Mouse (Mus musculus) embryonic facial prominence, embryonic 14.5 days (tissue): ENCODE data around the gene Yipf4. TPM values are rescaled to one million over a fixed set of nuclear protein-coding genes. Genes with fewer than 3 reads are reported as not detected.

ENCODE experiments used
- ATAC-seq: fragments of 200-750 bp; cut with Nextera tagmentation; 2 replicates; pipeline ENCODE4 v1.8.0; 2017; ENCODE audit warnings: low read depth, moderate number of reproducible peaks, moderate TSS enrichment
- DNase-seq: peaks from one replicate; pipeline ENCODE4 v3.0.0-alpha.2; 2015; ENCODE audit warnings: low spot score
- H3K27ac ChIP-seq: fragments of 300-500 bp; sonication (generic); replicated peaks from 2 replicates; pipeline ENCODE4 v1.5.1; 2014; ENCODE audit warnings: low read depth, mild to moderate bottlenecking, low read length, moderate library complexity
- H3K27me3 ChIP-seq: fragments of 300-500 bp; sonication (generic); replicated peaks from 2 replicates; pipeline ENCODE4 v1.6.1; 2014; ENCODE audit warnings: low read length; ENCODE audit not compliant: control insufficient read depth, insufficient read depth
- H3K36me3 ChIP-seq: fragments of 300-500 bp; sonication (generic); 2 replicates; pipeline ENCODE4 v1.6.1; 2014; ENCODE audit warnings: low read length, mixed read lengths; ENCODE audit not compliant: control insufficient read depth, insufficient read depth
- H3K4me1 ChIP-seq: fragments of 300-500 bp; sonication (generic); 2 replicates; pipeline ENCODE4 v1.6.1; 2014; ENCODE audit warnings: antibody characterized with exemption, low read length; ENCODE audit not compliant: control insufficient read depth, insufficient read depth
- H3K4me2 ChIP-seq: fragments of 300-500 bp; sonication (generic); 2 replicates; pipeline ENCODE4 v1.6.1; 2014; ENCODE audit warnings: low read depth, mild to moderate bottlenecking, low read length, moderate library complexity, mixed read lengths
- H3K4me3 ChIP-seq: fragments of 300-500 bp; sonication (generic); 2 replicates; pipeline ENCODE4 v1.5.1; 2014; ENCODE audit warnings: low read depth, mild to moderate bottlenecking, low read length
- H3K9ac ChIP-seq: fragments of 300-500 bp; sonication (generic); 2 replicates; pipeline ENCODE4 v1.6.1; 2014; ENCODE audit warnings: low read depth, mild to moderate bottlenecking, low read length, moderate library complexity, mixed read lengths
- H3K9me3 ChIP-seq: fragments of 300-500 bp; sonication (generic); 2 replicates; pipeline ENCODE4 v1.6.1; 2016; ENCODE audit warnings: low read length; ENCODE audit not compliant: control insufficient read depth
- WGBS: fragments of 180-500 bp; shearing (Covaris S2); extraction: QIAGEN DNeasy Blood & Tissue Kit; methylation state at CpG from one replicate; pipeline ENCODE4 v1.1.7; 2014; 5-methylcytosine and 5-hydroxymethylcytosine counted together
- polyA plus RNA-seq: library from polyadenylated mRNA; unstranded; fragments of >200 nt; fragmentation: Nextera tagmentation; extraction: Ambion mirVana; gene quantifications from 2 replicates; pipeline ENCODE4 v1.2.1, GENCODE M21; 2014

The Yipf4 gene
- polyA plus RNA-seq, 1 experiment from 2014 or later: 78.1 TPM

DNA sequence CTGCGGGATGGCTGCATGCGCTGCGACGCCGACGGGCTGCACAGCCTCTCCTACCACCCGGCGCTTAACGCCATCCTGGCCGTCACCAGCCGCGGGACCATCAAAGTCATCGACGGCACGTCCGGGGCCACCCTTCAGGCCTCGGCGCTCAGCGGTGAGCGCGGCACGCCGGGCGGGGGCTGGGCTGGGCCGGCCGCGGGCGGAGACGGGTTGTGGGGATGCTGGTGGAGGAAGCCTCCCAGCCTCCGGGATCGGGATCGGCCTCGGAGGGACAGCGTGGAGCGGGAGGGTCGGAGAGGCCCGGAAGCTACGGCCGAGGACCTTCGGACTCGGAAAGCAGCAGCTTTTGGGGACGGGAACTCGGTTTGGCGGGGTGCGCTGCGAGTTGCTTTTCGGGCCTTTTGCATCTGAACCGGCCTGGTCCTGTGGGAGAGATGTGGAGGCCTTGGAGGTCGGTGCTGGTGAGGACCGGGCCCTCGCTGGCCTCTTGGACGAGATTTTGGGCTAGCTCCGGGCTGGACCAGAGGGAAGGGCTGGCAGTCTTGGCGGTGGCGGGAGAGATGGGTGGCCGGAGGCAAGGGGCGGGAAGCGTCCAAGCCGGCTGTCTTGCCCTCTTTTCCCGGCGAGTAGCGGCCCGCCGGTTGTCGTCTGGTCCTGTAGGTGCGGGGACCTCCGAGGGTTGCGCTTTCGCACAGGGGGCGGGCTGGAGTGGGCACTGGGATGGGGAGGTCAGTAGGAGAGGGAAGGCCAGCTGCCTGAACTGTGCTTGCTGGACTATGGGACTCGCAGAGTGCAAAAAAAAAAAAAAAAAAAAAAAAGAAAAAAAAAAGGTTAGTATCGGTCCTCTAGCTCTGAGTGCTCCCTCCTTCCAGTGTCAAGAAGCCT is 39.6 kb downstream of the Yipf4 start:
- peak overlapping the region; percentile 85 for H3K4me2 ChIP-seq
- peak; percentile 32 for ATAC-seq
- WGBS: under 1% methylated on average over 44 of the region's 72 CpGs
- peaks cover 19% of the 10 kb centered on the region for H3K4me1 ChIP-seq
- H3K36me3 ChIP-seq: no peaks in the 10 kb centered on the region
- peak overlapping the region; percentile 98 for H3K27ac ChIP-seq
- H3K27me3 ChIP-seq: no peaks in the 10 kb centered on the region
- peak; percentile 20 for DNase-seq
- peak overlapping the region; percentile 92 for H3K9ac ChIP-seq
- H3K9me3 ChIP-seq: no peaks in the 10 kb centered on the region
- H3K4me3 ChIP-seq: peak overlapping the region; percentile 94

DNA sequence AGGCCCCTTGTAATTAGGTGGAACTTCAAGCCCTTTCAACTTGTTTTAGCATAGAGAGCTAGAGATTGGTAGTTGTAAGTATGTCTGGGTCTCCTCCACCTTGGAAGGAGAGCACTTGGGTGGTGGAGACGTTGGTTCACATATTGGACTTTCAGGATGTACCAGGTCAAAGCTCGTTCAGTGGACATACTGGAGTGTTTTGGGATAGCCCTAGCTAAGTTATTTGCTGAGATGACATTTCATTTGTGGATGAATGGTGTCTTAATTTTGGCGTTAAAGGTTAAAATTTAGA is 40.2 kb downstream of the Yipf4 start:
- no peaks in the 10 kb centered on the region for H3K9me3 ChIP-seq
- peak overlapping the region; percentile 94 for H3K4me3 ChIP-seq
- peaks cover 19% of the 10 kb centered on the region for H3K4me1 ChIP-seq
- ATAC-seq (no peak), DNase-seq (no peak)
- no peaks in the 10 kb centered on the region for H3K36me3 ChIP-seq
- peak overlapping the region; percentile 98; the same call in 1 of the 2 replicates for H3K27ac ChIP-seq
- peak overlapping the region; percentile 92 for H3K9ac ChIP-seq
- WGBS: 12% methylated on average over 3 of the region's 3 CpGs
- no peaks in the 10 kb centered on the region for H3K27me3 ChIP-seq
- peak overlapping the region; percentile 85 for H3K4me2 ChIP-seq

DNA sequence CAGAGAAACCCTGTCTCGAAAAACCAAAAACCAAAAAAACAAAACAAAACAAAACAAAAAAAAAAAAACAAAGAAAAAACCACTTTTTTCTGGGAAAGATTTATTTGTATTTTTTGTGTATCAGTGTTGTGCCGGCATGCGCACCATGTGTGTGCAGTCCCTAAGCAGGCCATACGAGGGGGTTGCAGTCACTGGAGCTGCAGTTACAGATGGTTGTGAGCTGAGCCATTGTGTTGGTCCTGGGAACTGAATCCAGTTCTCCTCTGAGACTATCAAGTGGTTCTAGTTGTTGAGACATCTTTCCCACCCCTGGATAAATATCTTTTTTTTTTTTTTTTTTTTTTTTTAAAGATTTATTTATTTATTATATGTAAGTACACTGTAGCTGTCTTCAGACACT is 45.7 kb downstream of the Yipf4 start:
- DNase-seq (no peak), ATAC-seq (no peak)
- Histone ChIP-seq H3K27me3 (no peaks in the 10 kb centered on the region), H3K27ac (no peak overlapping the region), H3K4me2 (no peak overlapping the region), H3K9ac (no peak overlapping the region), H3K4me1 (peaks cover 6% of the 10 kb centered on the region), H3K9me3 (no peaks in the 10 kb centered on the region), H3K4me3 (no peak overlapping the region), H3K36me3 (no peaks in the 10 kb centered on the region)
- WGBS: 95% methylated on average over 4 of the region's 4 CpGs

DNA sequence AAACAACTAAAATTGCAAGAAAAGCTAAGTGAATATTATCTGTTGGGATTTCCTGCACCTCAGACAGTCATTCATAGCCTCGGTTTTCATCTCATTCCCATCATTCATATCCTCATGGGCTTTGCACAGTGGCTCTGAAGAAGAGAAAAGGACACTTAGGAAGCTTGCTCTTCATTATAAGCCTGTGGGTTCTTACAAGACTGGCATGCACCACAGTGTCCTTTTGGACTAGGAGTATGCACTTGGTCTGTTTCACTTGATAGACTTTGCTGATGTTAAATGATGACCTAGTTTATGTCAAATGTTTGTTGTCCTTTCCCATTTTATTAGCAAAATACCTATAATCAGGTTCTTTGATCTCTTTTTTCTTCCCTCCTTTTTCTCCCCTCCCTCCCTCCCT is 48.2 kb downstream of the Yipf4 start:
- DNase-seq (no peak), ATAC-seq (no peak)
- H3K36me3 ChIP-seq: peaks cover 5% of the 10 kb centered on the region; the same call in 1 of the 2 replicates
- H3K9me3 ChIP-seq: no peaks in the 10 kb centered on the region
- WGBS: 80% methylated on average over 1 of the region's 1 CpGs
- H3K27me3 ChIP-seq: no peaks in the 10 kb centered on the region
- H3K4me1 ChIP-seq: no peaks in the 10 kb centered on the region
- no peak overlapping the region for H3K4me3 ChIP-seq
- no peak overlapping the region for H3K27ac ChIP-seq
- no peak overlapping the region for H3K4me2 ChIP-seq
- H3K9ac ChIP-seq: no peak overlapping the region

DNA sequence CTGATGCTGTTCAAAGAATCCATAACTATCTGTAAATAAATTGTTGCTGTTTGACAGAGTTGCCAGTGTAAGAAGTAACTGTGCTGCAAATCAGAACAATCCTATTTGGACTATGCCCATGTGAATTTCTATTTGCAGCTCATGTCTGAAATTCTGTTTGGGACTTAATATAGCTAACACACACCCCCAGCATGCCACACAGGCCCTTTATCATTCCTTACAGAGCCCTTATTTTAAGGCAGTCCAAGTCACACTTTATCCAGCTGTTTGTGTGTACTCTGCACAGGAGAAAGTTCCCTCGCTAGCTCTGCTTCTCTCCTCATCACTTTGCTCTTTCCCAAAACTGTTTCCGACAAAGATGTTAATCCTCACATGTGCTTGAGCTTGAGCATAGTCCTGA is 54.3 kb downstream of the Yipf4 start:
- ATAC-seq: no peak
- DNase-seq: no peak
- Histone ChIP-seq H3K27ac (no peak overlapping the region), H3K9ac (no peak overlapping the region), H3K4me2 (no peak overlapping the region), H3K9me3 (0 out of 2 replicates have a peak, but pooled peaks cover 3% of the 10 kb centered on the region), H3K36me3 (peaks cover 53% of the 10 kb centered on the region), H3K4me1 (no peaks in the 10 kb centered on the region), H3K27me3 (no peaks in the 10 kb centered on the region), H3K4me3 (no peak overlapping the region)
- WGBS: 95% methylated on average over 2 of the region's 2 CpGs

Other genes with a start within 250 kb of the Yipf4 start
- gene Memo1, start 194.0 kb upstream of the Yipf4 start, polyA plus RNA-seq: 94.9 and 102 TPM in 2 replicates
- 174 and 186 TPM in 2 replicates for gene Dpy30, start 165.5 kb upstream of the Yipf4 start, polyA plus RNA-seq
- 23.3 and 24.9 TPM in 2 replicates for gene Spast, start 150.5 kb upstream of the Yipf4 start, polyA plus RNA-seq
- gene Slc30a6, start 93.9 kb upstream of the Yipf4 start, polyA plus RNA-seq: 35.0 and 38.4 TPM in 2 replicates
- gene Nlrc4, start 30.4 kb upstream of the Yipf4 start, polyA plus RNA-seq: 0.22 and 0.38 TPM in 2 replicates
- 87.8 and 90.6 TPM in 2 replicates for gene Birc6, start 38.8 kb downstream of the Yipf4 start, polyA plus RNA-seq
- gene Ttc27, start 228.2 kb downstream of the Yipf4 start, polyA plus RNA-seq: 21.2 and 23.5 TPM in 2 replicates